Mouse (Mus musculus): ENCODE measurements around the gene Gm17571.
A peak's percentile ranks its signal among the peaks of the same experiment; 100 is the strongest.

The Gm17571 gene

DNA sequence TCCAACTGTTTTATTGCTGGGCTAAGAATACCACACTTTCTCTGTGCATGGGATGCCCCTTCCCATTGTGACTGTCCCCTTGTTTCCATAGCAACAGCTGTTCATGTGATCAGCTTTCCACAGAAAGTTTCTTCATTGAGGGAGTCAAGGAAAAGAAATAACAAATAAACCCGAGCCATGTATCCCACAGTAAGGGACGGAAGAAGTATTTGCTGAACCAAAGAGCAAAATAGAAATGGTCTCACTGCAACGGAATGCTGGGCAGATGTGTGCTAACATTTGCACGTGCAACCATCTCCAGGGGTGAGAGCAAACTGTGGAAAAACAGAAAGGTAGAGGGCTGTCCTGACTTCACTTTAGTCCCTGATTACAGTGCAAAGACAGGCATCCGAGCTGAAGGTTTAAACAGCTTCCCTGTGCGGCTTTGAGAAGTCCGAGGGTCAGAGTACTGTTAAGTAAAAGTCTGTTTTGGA is 8.1 kb upstream of the Gm17571 start:
- DNase-seq: no peak

DNA sequence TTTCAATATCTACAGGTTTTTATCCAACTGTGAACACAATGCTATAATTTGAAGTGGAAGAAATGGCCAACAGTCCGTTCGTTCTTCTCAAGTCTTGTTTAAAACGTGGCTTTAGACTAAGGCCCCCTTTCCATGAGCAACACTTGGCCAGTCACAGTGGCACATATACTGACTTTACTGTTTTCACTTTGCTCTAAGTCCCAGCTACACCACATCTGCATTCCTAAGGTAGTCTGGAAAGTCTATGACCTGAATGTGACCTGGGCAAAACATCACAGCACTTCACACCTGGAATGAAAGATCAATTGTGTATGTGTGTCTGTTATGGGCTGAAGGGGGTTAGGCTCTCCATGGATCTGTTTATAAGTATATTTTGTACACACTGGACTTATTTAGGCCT is 2.2 kb upstream of the Gm17571 start:
- no peak for DNase-seq

DNA sequence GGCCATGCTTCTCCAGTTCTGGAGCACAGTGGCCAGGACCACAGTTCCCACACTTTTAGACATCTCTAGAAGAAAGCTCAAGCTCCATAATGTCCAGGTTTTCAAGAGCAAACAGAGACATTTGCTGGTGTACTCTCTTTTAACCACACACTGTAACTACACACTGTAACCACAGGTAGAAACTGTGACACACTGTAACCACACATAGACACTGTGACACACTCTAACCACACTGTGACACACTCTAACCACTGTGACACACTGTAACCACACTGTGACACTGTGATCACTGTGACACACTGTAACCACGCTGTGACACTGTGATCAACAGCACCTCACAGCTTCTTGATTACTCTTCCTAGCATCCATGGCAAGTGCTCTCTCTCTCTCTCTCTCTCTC is 317 bp downstream of the Gm17571 start:
- DNase-seq: no peak

DNA sequence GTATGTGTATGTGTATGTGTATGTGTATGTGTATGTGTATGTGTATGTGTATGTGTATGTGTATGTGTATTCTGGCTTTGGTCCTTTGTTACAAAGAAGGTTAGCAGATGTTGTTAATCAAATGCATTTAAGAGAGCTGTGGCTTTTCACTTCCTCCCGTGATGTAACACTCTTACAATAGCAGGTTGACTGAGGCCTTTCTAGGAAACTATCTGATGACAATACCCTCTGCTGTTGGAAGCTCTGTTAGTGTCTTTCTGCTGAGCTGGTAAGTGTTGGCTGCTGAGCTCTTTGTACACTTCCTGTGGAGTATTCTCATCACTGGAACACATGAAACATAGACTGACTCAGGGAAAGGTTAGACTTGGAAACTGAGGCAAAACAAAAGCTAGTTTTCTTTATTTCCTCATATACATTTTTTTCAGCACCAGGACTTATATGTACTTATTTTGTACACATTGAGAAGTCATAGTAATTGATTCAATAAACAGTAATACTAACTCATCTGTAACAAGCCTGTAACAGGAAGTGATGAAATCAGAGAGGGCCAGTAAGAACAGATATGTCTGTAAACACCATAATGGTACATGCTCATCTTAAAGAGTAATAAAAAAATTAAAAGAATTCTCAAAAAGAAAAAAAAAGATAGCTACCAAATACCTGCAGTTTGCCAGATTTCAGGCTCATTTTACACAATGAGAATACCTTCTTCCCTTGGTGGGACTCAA is 2.9 kb downstream of the Gm17571 start:
- no peak for DNase-seq

GRCm38 (mm10) chr9:13442012-13442735 is 4.4 kb downstream of the Gm17571 start:
- DNase-seq: peak; percentile 31

GRCm38 (mm10) chr9:13440911-13441310 is 5.6 kb downstream of the Gm17571 start:
- no peak for DNase-seq

- DNase-seq: no peak
These were observed 13.0 kb downstream of the Gm17571 start for GRCm38 (mm10) chr9:13433501-13434090.

GRCm38 (mm10) chr9:13431646-13432045 is 14.9 kb downstream of the Gm17571 start:
- DNase-seq: no peak

- no peak for DNase-seq
These were observed 15.8 kb downstream of the Gm17571 start for GRCm38 (mm10) chr9:13430744-13431143.

DNA sequence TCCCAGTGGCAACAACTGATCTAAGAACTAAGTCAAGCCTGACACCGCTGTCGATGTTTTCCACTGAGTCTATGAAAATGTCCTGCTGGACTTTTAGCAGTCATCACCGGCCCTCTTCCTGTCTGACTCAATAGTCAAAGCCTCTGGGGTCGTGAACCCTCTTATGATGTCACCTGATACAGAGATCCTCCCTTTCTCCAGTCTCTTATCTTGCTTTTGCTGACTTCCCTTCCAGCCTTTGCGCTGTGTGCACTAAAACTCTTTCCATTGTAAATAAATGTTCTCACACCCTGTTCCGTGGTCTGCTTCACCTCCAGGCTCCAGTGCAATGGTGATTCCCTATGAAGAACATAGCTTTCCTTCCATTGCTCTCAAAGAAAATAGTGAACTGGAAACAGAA is 16.3 kb downstream of the Gm17571 start:
- DNase-seq: no peak

- peak; percentile 41 for DNase-seq
These were observed 17.0 kb downstream of the Gm17571 start for GRCm38 (mm10) chr9:13429477-13430125.

- DNase-seq: peak; percentile 88
These were observed 21.3 kb downstream of the Gm17571 start for GRCm38 (mm10) chr9:13425031-13425940.

- no peak for DNase-seq
These were observed 32.3 kb downstream of the Gm17571 start for GRCm38 (mm10) chr9:13414230-13414766.

All from kidney, postnatal 10 days (tissue).